11 mouse cellular contexts compared by ENCODE assay signal in genomic region chr16:25417875-25418630, GRCm38 (mm10).
A peak's percentile ranks its signal among the peaks of the same experiment; 100 is the strongest.
DNase-seq lines count a peak whose midpoint lies in the region; ATAC-seq and TF ChIP-seq lines count a peak whose summit lies in the region.
"Had no signal": no experiment of that assay in that cellular context is flagged by ENCODE, and none has a peak within 500 bp of the region (broad histone marks: within the 10 kb centered on the region; RNA-seq: fewer than 3 reads in every experiment).

No protein-coding gene starts in this region.

- no peak overlapping the region for H3K4me3 ChIP-seq in midbrain, embryonic 13.5 days (replicated peaks)
- H3K4me3 ChIP-seq in midbrain, embryonic 16.5 days (ENCODE audit: low read depth, low read length): no peak overlapping the region
- no peak overlapping the region for H3K4me3 ChIP-seq in lung, adult 2 months (replicated peaks; ENCODE audit: extremely low read depth, low read depth, low read length)
- H3K4me3 ChIP-seq in stomach, postnatal 0 days (ENCODE audit: low read depth, low read length): no peak overlapping the region

- no peaks in the 10 kb centered on the region for H3K27me3 ChIP-seq in midbrain, embryonic 13.5 days
- no peaks in the 10 kb centered on the region for H3K27me3 ChIP-seq in midbrain, embryonic 16.5 days (ENCODE audit: control insufficient read depth, insufficient read depth, low read depth, low read length)
- H3K27me3 ChIP-seq in stomach, postnatal 0 days (ENCODE audit: control insufficient read depth, insufficient read depth, low read length): no peaks in the 10 kb centered on the region

- H3K9ac ChIP-seq in midbrain, embryonic 13.5 days (replicated peaks): no peak overlapping the region
- H3K9ac ChIP-seq in midbrain, embryonic 16.5 days (ENCODE audit: low read depth, low read length): no peak overlapping the region
- no peak overlapping the region for H3K9ac ChIP-seq in stomach, postnatal 0 days (ENCODE audit: low read length)

- peak; percentile 41 for TF ChIP-seq EP300 in stomach, postnatal 0 days (optimal IDR thresholded peaks at IDR 0.05)

- ATAC-seq in midbrain, embryonic 13.5 days: peak; percentile 43; the same call in 1 of the 2 replicates
- ATAC-seq in midbrain, embryonic 16.5 days: no peak
- ATAC-seq in stomach, postnatal 0 days (ENCODE audit: low FRiP score, low TSS enrichment): peak; percentile 71; the same call in 1 of the 2 replicates
- ATAC-seq: hindbrain, embryonic 16.5 days had no signal

- H3K4me2 ChIP-seq in midbrain, embryonic 13.5 days (replicated peaks): no peak overlapping the region
- H3K4me2 ChIP-seq in midbrain, embryonic 16.5 days (ENCODE audit: low read length): no peak overlapping the region
- H3K4me2 ChIP-seq in stomach, postnatal 0 days (replicated peaks; ENCODE audit: low read depth): no peak overlapping the region

- peak; percentile 15 for DNase-seq in embryo, embryonic 10 days (ENCODE audit: low spot score)
- DNase-seq in embryo, embryonic 9.5 days (ENCODE audit: extremely low spot score): no peak
- peak; percentile 33 for DNase-seq in lung, adult 2 months
- peak; percentile 32 for DNase-seq in stomach, postnatal 0 days (ENCODE audit: low spot score)
- no peak for DNase-seq in spleen, postnatal 14 days (ENCODE audit: low spot score in 2 of 2)
- DNase-seq in thymus, postnatal 10 days (ENCODE audit: low spot score in 2 of 2): no peak
- DNase-seq: adrenal gland, postnatal 10 days; cerebellum, adult 18-20 months had no signal

- no peaks in the 10 kb centered on the region for H3K9me3 ChIP-seq in midbrain, embryonic 13.5 days
- H3K9me3 ChIP-seq in midbrain, embryonic 16.5 days (replicated peaks; ENCODE audit: control insufficient read depth, low read length, poor library complexity, severe bottlenecking): no peaks in the 10 kb centered on the region
- H3K9me3 ChIP-seq in stomach, postnatal 0 days (ENCODE audit: control insufficient read depth, low read length): no peaks in the 10 kb centered on the region

- no peaks in the 10 kb centered on the region for H3K36me3 ChIP-seq in midbrain, embryonic 13.5 days
- H3K36me3 ChIP-seq in midbrain, embryonic 16.5 days (ENCODE audit: control insufficient read depth, insufficient read depth, low read length): no peaks in the 10 kb centered on the region
- no peaks in the 10 kb centered on the region for H3K36me3 ChIP-seq in stomach, postnatal 0 days (ENCODE audit: control insufficient read depth, insufficient read depth, low read length)

- H3K4me1 ChIP-seq in midbrain, embryonic 13.5 days (replicated peaks): no peaks in the 10 kb centered on the region
- no peaks in the 10 kb centered on the region for H3K4me1 ChIP-seq in midbrain, embryonic 16.5 days (ENCODE audit: control insufficient read depth, insufficient read depth, low read length)
- H3K4me1 ChIP-seq in lung, adult 2 months (ENCODE audit: control insufficient read depth, insufficient read depth, low read length): peaks cover 5% of the 10 kb centered on the region; the same call in 1 of the 2 replicates
- H3K4me1 ChIP-seq in stomach, postnatal 0 days (replicated peaks; ENCODE audit: control insufficient read depth, insufficient read depth): no peaks in the 10 kb centered on the region

- no peak for TF ChIP-seq POLR2A in lung, adult 2 months (IDR thresholded peaks at IDR 0.05; ENCODE audit: borderline replicate concordance, extremely low read depth, low read depth, low read length)

- H3K27ac ChIP-seq in midbrain, embryonic 13.5 days: no peak overlapping the region
- H3K27ac ChIP-seq in midbrain, embryonic 16.5 days (ENCODE audit: low read length): no peak overlapping the region
- H3K27ac ChIP-seq in stomach, postnatal 0 days (replicated peaks): peak overlapping the region; percentile 56; the same call in 1 of the 2 replicates

- 58% methylated on average over 11 of the region's 11 CpGs for WGBS in midbrain, embryonic 13.5 days
- 53% methylated on average over 11 of the region's 11 CpGs for WGBS in midbrain, embryonic 16.5 days
- WGBS in lung, adult 2 months: 20% methylated on average over 11 of the region's 11 CpGs
- WGBS in stomach, postnatal 0 days: 16% methylated on average over 11 of the region's 11 CpGs

- TF ChIP-seq CTCF in lung, adult 2 months (IDR thresholded peaks at IDR 0.05; ENCODE audit: insufficient read depth, low read length): no peak
- no peak for TF ChIP-seq CTCF in stomach, postnatal 0 days (IDR thresholded peaks at IDR 0.05; ENCODE audit: low read depth)

Comparison
In these comparisons a context has a peak if more than half of its experiments do, and no peak if none do; other contexts are left out.
1. DNase-seq: peak in embryo, embryonic 10 days (single experiment), lung, adult 2 months (single experiment) and stomach, postnatal 0 days (single experiment); none in embryo, embryonic 9.5 days (single experiment), spleen, postnatal 14 days (0 of 2) and thymus, postnatal 10 days (0 of 2).